Mouse (Mus musculus): ENCODE data around the gene Olfr1271.
"Not testable (repeated sequence)": the region's sequence is repeated elsewhere in the genome, so short reads cannot be mapped to it uniquely, and the experiment has no call there.

The Olfr1271 gene

DNA sequence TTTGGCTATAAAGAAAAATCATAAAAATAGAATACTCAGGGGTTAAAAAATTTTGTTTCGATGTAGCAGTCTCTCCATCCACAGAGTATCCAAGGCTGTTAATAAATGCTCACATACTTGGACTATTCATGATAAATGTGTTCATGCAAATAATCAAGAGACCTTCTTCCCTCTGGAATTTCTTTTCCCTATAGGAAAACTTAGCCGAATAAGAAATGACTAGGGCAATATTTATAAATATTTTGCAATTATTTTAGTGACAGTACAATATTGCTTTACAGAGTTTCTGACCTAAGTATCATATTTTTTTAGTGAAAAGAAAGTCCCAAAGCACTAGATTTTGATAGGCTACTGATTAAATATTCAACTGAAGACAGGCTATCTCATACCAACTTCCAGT is at the start of gene Olfr1271:
Olfr1271 (minus strand) TSS at position 101 of the 400 bp plus-strand sequence.
- DNase-seq: no peak

DNA sequence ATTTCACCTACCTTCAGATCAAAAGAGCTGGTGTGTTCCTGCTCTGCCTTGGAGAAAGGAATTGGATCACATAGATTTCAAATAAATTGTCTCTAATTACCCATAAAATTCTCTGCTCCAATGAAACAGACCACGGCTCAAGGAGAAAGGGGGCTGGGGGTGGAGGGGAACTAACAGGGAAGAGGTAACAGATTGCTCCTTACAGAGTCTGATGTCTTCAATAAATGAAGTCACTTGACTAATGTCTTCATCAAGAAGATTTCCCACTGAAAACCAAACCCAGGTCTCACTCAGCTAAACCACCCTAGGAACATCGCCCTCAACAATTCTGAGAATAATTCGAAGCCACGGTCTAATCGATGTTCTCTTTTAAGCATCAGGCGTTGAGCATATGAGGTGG is 21.9 kb upstream of the Olfr1271 start, which contains the start of gene Olfr1272:
Olfr1272 (minus strand) TSS at position 101 of the 400 bp plus-strand sequence.
- DNase-seq: no peak

DNA sequence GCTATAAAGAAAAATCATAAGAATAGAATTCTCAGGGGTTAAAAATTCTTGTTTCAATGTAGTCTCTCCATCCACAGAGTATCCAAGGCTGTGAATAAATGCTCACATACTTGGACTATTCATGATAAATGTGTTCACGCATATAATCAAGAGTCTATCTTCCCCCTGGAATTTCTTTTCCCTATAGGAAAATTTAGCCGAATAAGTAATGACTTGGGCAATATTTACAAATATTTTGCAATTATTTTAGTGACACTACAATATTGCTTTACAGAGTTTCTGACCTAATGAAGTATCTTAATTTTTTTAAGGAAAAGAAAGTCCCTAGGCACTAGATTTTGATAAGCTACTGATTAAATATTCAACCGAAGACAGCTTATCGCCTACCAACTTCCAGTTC is 13.3 kb downstream of the Olfr1271 start, which contains the start of gene Olfr142:
Olfr142 (minus strand) TSS at position 101 of the 400 bp plus-strand sequence.
- no peak for DNase-seq

DNA sequence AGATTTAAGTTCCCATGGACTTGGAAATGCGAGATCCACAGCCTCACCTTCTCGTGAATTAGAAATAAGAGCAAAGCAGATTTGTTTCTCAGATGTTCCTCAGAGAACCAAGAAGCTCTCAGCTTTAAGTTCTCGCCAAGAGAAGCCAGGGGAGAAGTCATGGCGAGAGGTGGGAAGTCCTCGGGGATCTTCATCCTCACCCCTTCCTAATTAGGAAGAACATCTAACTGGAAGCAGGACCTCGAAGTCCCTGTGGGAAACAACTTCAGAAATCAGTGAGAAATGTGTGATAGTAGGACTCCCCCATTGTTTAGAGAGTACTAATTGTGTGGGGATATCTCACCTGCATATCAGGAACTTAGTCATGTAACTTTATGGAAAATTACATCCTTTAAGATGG is 46.4 kb downstream of the Olfr1271 start, which contains the start of gene Olfr1506:
Olfr1506 (minus strand) TSS at position 101 of the 400 bp plus-strand sequence.
- DNase-seq: not testable (repeated sequence)

Measured in cerebellum, adult 18-20 months (tissue).